Mouse (Mus musculus): ENCODE data around the gene Olfr1118. TPM values are rescaled to one million over a fixed set of nuclear protein-coding genes. Genes with fewer than 3 reads are reported as not detected.
"Not testable (repeated sequence)": the region's sequence is repeated elsewhere in the genome, so short reads cannot be mapped to it uniquely, and the experiment has no call there.

The Olfr1118 gene
- not detected in 2 replicates for polyA plus RNA-seq (2014; fragmentation: Nextera tagmentation; extraction: Ambion mirVana)

GRCm38 (mm10) chr2:87307281-87307680 lies at the start of gene Olfr1118:
TSS of gene Olfr1118 (plus strand) at chr2:87307581.
- H3K36me3 ChIP-seq (ENCODE audit: control insufficient read depth, insufficient read depth, low read length), result no peaks in the 10 kb centered on the region
- no peak within 1 kb of the TSS for H3K9ac ChIP-seq (ENCODE audit: low read length)
- H3K27me3 ChIP-seq (replicated peaks; ENCODE audit: control insufficient read depth, insufficient read depth, low read length), result no peaks in the 10 kb centered on the region
- H3K27ac ChIP-seq (ENCODE audit: low read depth, low read length), result no peak within 1 kb of the TSS
- no peaks in the 10 kb centered on the region for H3K4me1 ChIP-seq (ENCODE audit: control insufficient read depth, insufficient read depth, low read length)
- 64% methylated on average over 1 of the region's 1 CpGs for WGBS
- no peak within 1 kb of the TSS for H3K4me2 ChIP-seq (ENCODE audit: low read length)
- no peak for DNase-seq (ENCODE audit: low spot score)
- no peak for ATAC-seq
- H3K9me3 ChIP-seq (replicated peaks; ENCODE audit: control insufficient read depth, low read length), result no peaks in the 10 kb centered on the region
- H3K4me3 ChIP-seq (ENCODE audit: low read depth, low read length), result no peak within 1 kb of the TSS

GRCm38 (mm10) chr2:87267234-87267633 lies 40.1 kb upstream of the Olfr1118 start, which contains the start of gene Olfr1116:
TSS of gene Olfr1116 (plus strand) at chr2:87267534.
- no peaks in the 10 kb centered on the region for H3K4me1 ChIP-seq (ENCODE audit: control insufficient read depth, insufficient read depth, low read length)
- no peaks in the 10 kb centered on the region for H3K36me3 ChIP-seq (ENCODE audit: control insufficient read depth, insufficient read depth, low read length)
- no peak within 1 kb of the TSS for H3K4me3 ChIP-seq (ENCODE audit: low read depth, low read length)
- no peak within 1 kb of the TSS for H3K4me2 ChIP-seq (ENCODE audit: low read length)
- H3K9me3 ChIP-seq (replicated peaks; ENCODE audit: control insufficient read depth, low read length), result no peaks in the 10 kb centered on the region
- DNase-seq (ENCODE audit: low spot score), result no peak
- no peak for ATAC-seq
- no peak within 1 kb of the TSS for H3K9ac ChIP-seq (ENCODE audit: low read length)
- no peaks in the 10 kb centered on the region for H3K27me3 ChIP-seq (replicated peaks; ENCODE audit: control insufficient read depth, insufficient read depth, low read length)
- WGBS, result 93% methylated on average over 1 of the region's 1 CpGs
- no peak within 1 kb of the TSS for H3K27ac ChIP-seq (ENCODE audit: low read depth, low read length)

- H3K9me3 ChIP-seq (replicated peaks; ENCODE audit: control insufficient read depth, low read length); H3K4me2 ChIP-seq (ENCODE audit: low read length); H3K27ac ChIP-seq (ENCODE audit: low read depth, low read length): not testable (repeated sequence)
These were observed 13.4 kb upstream of the Olfr1118 start for GRCm38 (mm10) chr2:87293977-87294376.

DNA sequence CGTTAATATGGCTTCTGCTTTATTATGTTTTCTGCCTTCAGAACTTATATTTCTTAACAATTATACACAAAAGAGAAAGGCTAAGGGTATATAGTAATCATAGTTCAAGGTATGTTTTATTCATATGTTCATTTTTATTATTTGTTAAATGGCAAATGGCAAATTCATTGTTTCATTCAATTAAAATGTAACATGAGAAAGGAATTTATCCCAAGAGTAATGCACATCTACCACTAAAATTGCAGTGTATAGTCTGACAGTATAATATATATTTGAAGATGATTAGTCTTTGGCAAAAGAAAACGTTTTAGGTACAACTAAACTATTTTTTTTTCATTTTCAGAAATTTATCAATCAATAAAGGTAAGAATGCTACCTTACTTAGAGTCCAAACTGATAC lies 47.1 kb downstream of the Olfr1118 start, which contains the start of gene Olfr1120:
Gene Olfr1120, plus strand, starts transcription at position 301 of the 400 bp plus-strand sequence.
- Histone ChIP-seq H3K36me3 (ENCODE audit: control insufficient read depth, insufficient read depth, low read length) (no peaks in the 10 kb centered on the region), H3K9me3 (replicated peaks; ENCODE audit: control insufficient read depth, low read length) (no peaks in the 10 kb centered on the region), H3K4me1 (ENCODE audit: control insufficient read depth, insufficient read depth, low read length) (no peaks in the 10 kb centered on the region), H3K27ac (ENCODE audit: low read depth, low read length) (no peak within 1 kb of the TSS), H3K4me2 (ENCODE audit: low read length) (no peak within 1 kb of the TSS), H3K27me3 (replicated peaks; ENCODE audit: control insufficient read depth, insufficient read depth, low read length) (no peaks in the 10 kb centered on the region), H3K4me3 (ENCODE audit: low read depth, low read length) (no peak within 1 kb of the TSS), H3K9ac (ENCODE audit: low read length) (no peak within 1 kb of the TSS)
- no peak for ATAC-seq
- no peak for DNase-seq (ENCODE audit: low spot score)
- 62% methylated on average over 2 of the region's 2 CpGs for WGBS

More at GRCm38 (mm10) chr2:87293977-87294376, 13.4 kb upstream of the Olfr1118 start:
- not testable (repeated sequence) for H3K27me3 ChIP-seq (replicated peaks; ENCODE audit: control insufficient read depth, insufficient read depth, low read length); H3K36me3 ChIP-seq (ENCODE audit: control insufficient read depth, insufficient read depth, low read length); H3K4me3 ChIP-seq (ENCODE audit: low read depth, low read length); DNase-seq (ENCODE audit: low spot score); H3K4me1 ChIP-seq (ENCODE audit: control insufficient read depth, insufficient read depth, low read length); H3K9ac ChIP-seq (ENCODE audit: low read length); ATAC-seq

GRCm38 (mm10) chr2:87360121-87360520 lies 52.7 kb downstream of the Olfr1118 start:
- H3K9ac ChIP-seq (ENCODE audit: low read length); H3K4me2 ChIP-seq (ENCODE audit: low read length); H3K27me3 ChIP-seq (replicated peaks; ENCODE audit: control insufficient read depth, insufficient read depth, low read length); ATAC-seq; H3K4me3 ChIP-seq (ENCODE audit: low read depth, low read length); H3K4me1 ChIP-seq (ENCODE audit: control insufficient read depth, insufficient read depth, low read length); H3K27ac ChIP-seq (ENCODE audit: low read depth, low read length); H3K36me3 ChIP-seq (ENCODE audit: control insufficient read depth, insufficient read depth, low read length); H3K9me3 ChIP-seq (replicated peaks; ENCODE audit: control insufficient read depth, low read length); DNase-seq (ENCODE audit: low spot score): not testable (repeated sequence)
- WGBS, result 95% methylated on average over 2 of the region's 2 CpGs

Other genes with a start within 250 kb of the Olfr1118 start
- not detected in 2 replicates for gene Olfr1107, start 231.8 kb upstream of the Olfr1118 start, polyA plus RNA-seq (2014; fragmentation: Nextera tagmentation; extraction: Ambion mirVana)
- not detected in 2 replicates for gene Olfr1109, start 211.6 kb upstream of the Olfr1118 start, polyA plus RNA-seq (2014; fragmentation: Nextera tagmentation; extraction: Ambion mirVana)
- not detected in 2 replicates for gene Olfr259, start 193.0 kb upstream of the Olfr1118 start, polyA plus RNA-seq (2014; fragmentation: Nextera tagmentation; extraction: Ambion mirVana)
- gene Olfr1110, start 167.3 kb upstream of the Olfr1118 start, polyA plus RNA-seq (2014; fragmentation: Nextera tagmentation; extraction: Ambion mirVana), result not detected in 2 replicates
- not detected in 2 replicates for gene Olfr1111, start 155.0 kb upstream of the Olfr1118 start, polyA plus RNA-seq (2014; fragmentation: Nextera tagmentation; extraction: Ambion mirVana)
- not detected in 2 replicates for gene Olfr1112, start 119.8 kb upstream of the Olfr1118 start, polyA plus RNA-seq (2014; fragmentation: Nextera tagmentation; extraction: Ambion mirVana)
- gene Olfr1113, start 98.6 kb upstream of the Olfr1118 start, polyA plus RNA-seq (2014; fragmentation: Nextera tagmentation; extraction: Ambion mirVana), result not detected in 2 replicates
- gene Olfr1115, start 59.6 kb upstream of the Olfr1118 start, polyA plus RNA-seq (2014; fragmentation: Nextera tagmentation; extraction: Ambion mirVana), result not detected in 2 replicates
- gene Olfr1116, start 40.0 kb upstream of the Olfr1118 start, polyA plus RNA-seq (2014; fragmentation: Nextera tagmentation; extraction: Ambion mirVana), result not detected in 2 replicates
- gene Olfr1120, start 47.2 kb downstream of the Olfr1118 start, polyA plus RNA-seq (2014; fragmentation: Nextera tagmentation; extraction: Ambion mirVana), result not detected in 2 replicates
- not detected in 2 replicates for gene Olfr1121, start 62.3 kb downstream of the Olfr1118 start, polyA plus RNA-seq (2014; fragmentation: Nextera tagmentation; extraction: Ambion mirVana)
- gene Olfr1122, start 78.3 kb downstream of the Olfr1118 start, polyA plus RNA-seq (2014; fragmentation: Nextera tagmentation; extraction: Ambion mirVana), result not detected in 2 replicates
- gene Olfr1123, start 109.1 kb downstream of the Olfr1118 start, polyA plus RNA-seq (2014; fragmentation: Nextera tagmentation; extraction: Ambion mirVana), result not detected in 2 replicates
- gene Olfr1124, start 122.7 kb downstream of the Olfr1118 start, polyA plus RNA-seq (2014; fragmentation: Nextera tagmentation; extraction: Ambion mirVana), result 0.09 TPM in 1 of 2 replicates, not detected in the other
- gene Olfr1126, start 146.4 kb downstream of the Olfr1118 start, polyA plus RNA-seq (2014; fragmentation: Nextera tagmentation; extraction: Ambion mirVana), result not detected in 2 replicates
- not detected in 2 replicates for gene Pramel7, start 189.5 kb downstream of the Olfr1118 start, polyA plus RNA-seq (2014; fragmentation: Nextera tagmentation; extraction: Ambion mirVana)
- gene Pramel6, start 199.0 kb downstream of the Olfr1118 start, polyA plus RNA-seq (2014; fragmentation: Nextera tagmentation; extraction: Ambion mirVana), result not detected in 2 replicates
- gene Olfr153, start 224.2 kb downstream of the Olfr1118 start, polyA plus RNA-seq (2014; fragmentation: Nextera tagmentation; extraction: Ambion mirVana), result not detected in 2 replicates
- not detected in 2 replicates for gene Olfr1128, start 238.0 kb downstream of the Olfr1118 start, polyA plus RNA-seq (2014; fragmentation: Nextera tagmentation; extraction: Ambion mirVana)